ENCODE assay signal across 18 mouse cellular contexts in genomic region chr16:45036806-45037520, GRCm38 (mm10). TPM values are rescaled to one million over a fixed set of nuclear protein-coding genes. Genes with fewer than 3 reads are reported as not detected.
DNase-seq lines count a peak whose midpoint lies in the region; ATAC-seq and TF ChIP-seq lines count a peak whose summit lies in the region.
"Had no signal": no experiment of that assay in that cellular context is flagged by ENCODE, and none has a peak within 500 bp of the region (broad histone marks: within the 10 kb centered on the region; RNA-seq: fewer than 3 reads in every experiment).

No protein-coding gene starts in this region.

- TF ChIP-seq CTCF in gastrocnemius, adult 2 months (IDR thresholded peaks at IDR 0.05) = no peak

- no peak overlapping the region for H3K4me2 ChIP-seq in embryonic facial prominence, embryonic 14.5 days (ENCODE audit: low read depth, low read length)
- no peak overlapping the region for H3K4me2 ChIP-seq in limb, embryonic 13.5 days (replicated peaks)
- H3K4me2 ChIP-seq: hindbrain, embryonic 15.5 days had no signal

- no peaks in the 10 kb centered on the region for H3K36me3 ChIP-seq in embryonic facial prominence, embryonic 14.5 days (ENCODE audit: control insufficient read depth, insufficient read depth, low read length)
- H3K36me3 ChIP-seq in embryonic facial prominence, embryonic 10.5 days (replicated peaks) = no peaks in the 10 kb centered on the region
- H3K36me3 ChIP-seq in limb, embryonic 13.5 days = no peaks in the 10 kb centered on the region
- no peaks in the 10 kb centered on the region for H3K36me3 ChIP-seq in limb, embryonic 10.5 days
- H3K36me3 ChIP-seq: hindbrain, embryonic 15.5 days; midbrain, embryonic 10.5 days had no signal

- H3K9ac ChIP-seq in embryonic facial prominence, embryonic 14.5 days (ENCODE audit: low read depth, low read length) = no peak overlapping the region
- H3K9ac ChIP-seq in limb, embryonic 13.5 days = no peak overlapping the region
- H3K9ac ChIP-seq: hindbrain, embryonic 15.5 days had no signal

- 54% methylated on average over 6 of the region's 6 CpGs for WGBS in embryonic facial prominence, embryonic 14.5 days
- 86% methylated on average over 6 of the region's 6 CpGs for WGBS in embryonic facial prominence, embryonic 10.5 days
- WGBS in limb, embryonic 13.5 days = 49% methylated on average over 6 of the region's 6 CpGs
- WGBS in limb, embryonic 10.5 days = 90% methylated on average over 6 of the region's 6 CpGs

- H3K27me3 ChIP-seq in embryonic facial prominence, embryonic 14.5 days (replicated peaks; ENCODE audit: control insufficient read depth, insufficient read depth, low read length) = no peaks in the 10 kb centered on the region
- no peaks in the 10 kb centered on the region for H3K27me3 ChIP-seq in embryonic facial prominence, embryonic 10.5 days (replicated peaks; ENCODE audit: low read depth, poor library complexity, severe bottlenecking)
- no peaks in the 10 kb centered on the region for H3K27me3 ChIP-seq in limb, embryonic 13.5 days
- no peaks in the 10 kb centered on the region for H3K27me3 ChIP-seq in limb, embryonic 10.5 days (ENCODE audit: low read depth, poor library complexity, severe bottlenecking)
- H3K27me3 ChIP-seq: hindbrain, embryonic 15.5 days had no signal

- intact Hi-C loops in gastrocnemius, adult 2 months (cut with DNase I) = no loop called here

- no peak overlapping the region for H3K4me3 ChIP-seq in embryonic facial prominence, embryonic 14.5 days (ENCODE audit: low read depth, low read length)
- H3K4me3 ChIP-seq in embryonic facial prominence, embryonic 10.5 days = no peak overlapping the region
- H3K4me3 ChIP-seq in limb, embryonic 13.5 days = no peak overlapping the region
- H3K4me3 ChIP-seq in limb, embryonic 10.5 days = no peak overlapping the region
- H3K4me3 ChIP-seq in gastrocnemius, adult 2 months = no peak overlapping the region
- H3K4me3 ChIP-seq: heart, adult 2 months; hindbrain, embryonic 15.5 days; midbrain, embryonic 10.5 days had no signal

- no peak overlapping the region for H3K27ac ChIP-seq in embryonic facial prominence, embryonic 14.5 days (replicated peaks; ENCODE audit: low read depth, low read length)
- no peak overlapping the region for H3K27ac ChIP-seq in embryonic facial prominence, embryonic 10.5 days (replicated peaks)
- H3K27ac ChIP-seq in limb, embryonic 13.5 days = no peak overlapping the region
- no peak overlapping the region for H3K27ac ChIP-seq in limb, embryonic 10.5 days
- peak overlapping the region; percentile 56 for H3K27ac ChIP-seq in gastrocnemius, adult 2 months
- H3K27ac ChIP-seq: heart, adult 2 months; hindbrain, embryonic 15.5 days; midbrain, embryonic 10.5 days had no signal

- H3K4me1 ChIP-seq in embryonic facial prominence, embryonic 14.5 days (ENCODE audit: control insufficient read depth, insufficient read depth, low read length) = peaks cover 4% of the 10 kb centered on the region; the same call in 1 of the 2 replicates
- no peaks in the 10 kb centered on the region for H3K4me1 ChIP-seq in embryonic facial prominence, embryonic 10.5 days
- H3K4me1 ChIP-seq in limb, embryonic 13.5 days = peaks cover 9% of the 10 kb centered on the region
- no peaks in the 10 kb centered on the region for H3K4me1 ChIP-seq in limb, embryonic 10.5 days
- H3K4me1 ChIP-seq: hindbrain, embryonic 15.5 days; midbrain, embryonic 10.5 days had no signal

- no peaks in the 10 kb centered on the region for H3K9me3 ChIP-seq in embryonic facial prominence, embryonic 14.5 days (ENCODE audit: control insufficient read depth, low read length)
- no peaks in the 10 kb centered on the region for H3K9me3 ChIP-seq in embryonic facial prominence, embryonic 10.5 days
- H3K9me3 ChIP-seq in limb, embryonic 13.5 days = no peaks in the 10 kb centered on the region
- H3K9me3 ChIP-seq in limb, embryonic 10.5 days (replicated peaks) = no peaks in the 10 kb centered on the region
- H3K9me3 ChIP-seq: hindbrain, embryonic 15.5 days; midbrain, embryonic 10.5 days had no signal

- DNase-seq in embryonic facial prominence, embryonic 14.5 days (ENCODE audit: low spot score) = peak; percentile 48
- DNase-seq in embryonic facial prominence, embryonic 10.5 days (ENCODE audit: low spot score) = no peak
- DNase-seq in limb, embryonic 10.5 days (ENCODE audit: low spot score) = no peak
- DNase-seq in gastrocnemius, adult 2 months = peak; percentile 56
- DNase-seq in skeletal muscle tissue, adult 2 months (ENCODE audit: low read depth, low spot score) = peak; percentile 60
- no peak for DNase-seq in thymus, postnatal 10 days (ENCODE audit: low spot score in 2 of 2)
- DNase-seq in cerebellum, postnatal 25 days = no peak
- DNase-seq: cerebellum, adult 9-11 months; embryo, embryonic 11 days; kidney, adult 18-20 months; kidney, postnatal 10 days; lung, adult 2 months; lung, postnatal 4 days; right cerebral cortex, postnatal 4 days had no signal

- ATAC-seq in embryonic facial prominence, embryonic 14.5 days (ENCODE audit: low read depth) = no peak
- ATAC-seq in limb, embryonic 13.5 days (ENCODE audit: low FRiP score, low read depth) = peak; percentile 83

RNA-seq across cellular contexts. Expression of gene Ccdc80, which starts 56.2 kb away (rescaled TPM):
- 103 and 105 TPM in 2 replicates for polyA plus RNA-seq in embryonic facial prominence, embryonic 14.5 days (2014; fragmentation: Nextera tagmentation; extraction: Ambion mirVana)
- 25.2 and 25.7 TPM in 2 replicates for polyA plus RNA-seq in embryonic facial prominence, embryonic 10.5 days (2016; fragmentation: Nextera tagmentation; extraction: Ambion mirVana)
- 90.6 and 93.0 TPM in 2 replicates for polyA plus RNA-seq in limb, embryonic 13.5 days (2015; fragmentation: Nextera tagmentation; extraction: Ambion mirVana)
- polyA plus RNA-seq in limb, embryonic 10.5 days (2016; fragmentation: Nextera tagmentation; extraction: Ambion mirVana) = 24.4 and 35.8 TPM in 2 replicates
- 10 to 100 TPM; 18.7 to 21.8 TPM for total RNA-seq in gastrocnemius, adult 2 months (2021)

Comparison
In these comparisons a context has a peak if more than half of its experiments do, and no peak if none do; other contexts are left out.
1. DNase-seq: peak in embryonic facial prominence, embryonic 14.5 days (single experiment), gastrocnemius, adult 2 months (single experiment) and skeletal muscle tissue, adult 2 months (single experiment); none in embryonic facial prominence, embryonic 10.5 days (single experiment), limb, embryonic 10.5 days (single experiment), thymus, postnatal 10 days (0 of 2) and cerebellum, postnatal 25 days (0 of 2).